Mouse (Mus musculus): ENCODE measurements around the gene Parp1. TPM values are rescaled to one million over a fixed set of nuclear protein-coding genes. Genes with fewer than 3 reads are reported as not detected.
A peak's percentile ranks its signal among the peaks of the same experiment; 100 is the strongest.

The Parp1 gene
- 92.2 and 95.3 TPM in 2 replicates for total RNA-seq (2014; rRNA removed)
- polyA plus RNA-seq (2015; fragmentation: Nextera tagmentation; extraction: Ambion mirVana): 51.6 and 57.5 TPM in 2 replicates

GRCm38 (mm10) chr1:180568761-180569452 is at the start of gene Parp1:
Parp1 (plus strand) TSS chr1:180568924.
- peak within 1 kb of the TSS; percentile 86 for H3K4me2 ChIP-seq (ENCODE audit: low read depth)
- no peak for TF ChIP-seq CTCF (IDR thresholded peaks at IDR 0.05; ENCODE audit: low read depth)
- peak within 1 kb of the TSS; percentile 87 for H3K9ac ChIP-seq
- WGBS: under 1% methylated on average over 62 of the region's 67 CpGs
- peaks cover 19% of the 10 kb centered on the region for H3K4me1 ChIP-seq (ENCODE audit: insufficient read depth)
- no peaks in the 10 kb centered on the region for H3K27me3 ChIP-seq (ENCODE audit: insufficient read depth, low read length)
- peaks cover 7% of the 10 kb centered on the region for H3K36me3 ChIP-seq (ENCODE audit: insufficient read depth)
- peak; percentile 98 for DNase-seq
- H3K27ac ChIP-seq (ENCODE audit: low read depth, low read length): peak within 1 kb of the TSS; percentile 92
- peak within 1 kb of the TSS; percentile 89 for H3K4me3 ChIP-seq (ENCODE audit: low read depth, low read length)
- ATAC-seq: peak; percentile 99
- H3K9me3 ChIP-seq (ENCODE audit: low read length): no peaks in the 10 kb centered on the region

DNA sequence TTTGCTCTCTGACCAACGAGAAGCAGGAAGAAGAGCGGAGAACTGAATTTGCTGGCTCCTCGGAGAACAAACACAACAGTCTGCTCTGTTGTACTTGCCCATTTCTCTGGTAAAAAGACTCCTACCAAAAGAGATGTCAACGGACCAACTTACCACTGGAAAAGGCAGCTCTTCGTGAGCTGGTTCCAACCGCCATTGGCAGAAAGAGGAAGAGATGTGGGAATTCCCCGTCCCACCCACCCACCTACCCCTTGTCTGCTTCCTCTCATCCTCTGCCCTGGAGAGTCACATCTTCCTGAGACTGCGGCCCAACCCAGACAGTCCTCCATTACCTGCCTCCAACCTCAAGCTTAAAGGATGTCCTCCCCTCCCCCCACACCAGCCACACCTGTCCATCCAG is 49.2 kb upstream of the Parp1 start:
- Histone ChIP-seq H3K27me3 (ENCODE audit: insufficient read depth, low read length) (no peaks in the 10 kb centered on the region), H3K9me3 (ENCODE audit: low read length) (no peaks in the 10 kb centered on the region), H3K27ac (ENCODE audit: low read depth, low read length) (no peak overlapping the region), H3K4me2 (ENCODE audit: low read depth) (no peak overlapping the region), H3K36me3 (ENCODE audit: insufficient read depth) (no peaks in the 10 kb centered on the region), H3K4me3 (ENCODE audit: low read depth, low read length) (no peak overlapping the region), H3K4me1 (ENCODE audit: insufficient read depth) (0 out of 2 replicates have a peak, but pooled peaks cover 5% of the 10 kb centered on the region), H3K9ac (no peak overlapping the region)
- TF ChIP-seq CTCF (IDR thresholded peaks at IDR 0.05; ENCODE audit: low read depth): no peak
- no peak for ATAC-seq
- DNase-seq: no peak
- 92% methylated on average over 7 of the region's 8 CpGs for WGBS

DNA sequence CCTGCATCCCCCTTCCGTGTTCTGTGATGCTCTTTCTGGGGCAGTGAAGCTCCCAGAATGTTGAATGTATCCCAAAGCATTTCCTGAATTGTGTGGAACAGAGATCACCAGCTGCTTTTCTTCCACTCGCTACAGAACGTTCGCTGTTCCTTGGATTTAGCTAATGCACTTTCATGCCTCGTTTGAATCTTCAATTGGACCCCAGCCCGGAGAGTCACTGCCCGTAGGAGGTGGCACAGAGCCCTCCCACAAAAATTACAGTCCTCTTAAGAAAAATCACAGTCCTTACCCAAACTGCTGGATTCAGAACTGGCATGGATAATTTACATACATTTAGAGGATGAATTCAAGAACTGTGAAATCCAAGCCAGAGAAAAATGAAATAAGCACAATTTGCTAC is 48.5 kb upstream of the Parp1 start:
- no peak for TF ChIP-seq CTCF (IDR thresholded peaks at IDR 0.05; ENCODE audit: low read depth)
- no peaks in the 10 kb centered on the region for H3K9me3 ChIP-seq (ENCODE audit: low read length)
- H3K27me3 ChIP-seq (ENCODE audit: insufficient read depth, low read length): no peaks in the 10 kb centered on the region
- H3K4me1 ChIP-seq (ENCODE audit: insufficient read depth): 0 out of 2 replicates have a peak, but pooled peaks cover 5% of the 10 kb centered on the region
- peak overlapping the region; percentile 59 for H3K27ac ChIP-seq (ENCODE audit: low read depth, low read length)
- DNase-seq (peak; percentile 51), ATAC-seq (peak; percentile 35; the same call in 1 of the 2 replicates)
- no peak overlapping the region for H3K4me2 ChIP-seq (ENCODE audit: low read depth)
- no peak overlapping the region for H3K9ac ChIP-seq
- no peak overlapping the region for H3K4me3 ChIP-seq (ENCODE audit: low read depth, low read length)
- 12% methylated on average over 7 of the region's 7 CpGs for WGBS
- H3K36me3 ChIP-seq (ENCODE audit: insufficient read depth): no peaks in the 10 kb centered on the region

DNA sequence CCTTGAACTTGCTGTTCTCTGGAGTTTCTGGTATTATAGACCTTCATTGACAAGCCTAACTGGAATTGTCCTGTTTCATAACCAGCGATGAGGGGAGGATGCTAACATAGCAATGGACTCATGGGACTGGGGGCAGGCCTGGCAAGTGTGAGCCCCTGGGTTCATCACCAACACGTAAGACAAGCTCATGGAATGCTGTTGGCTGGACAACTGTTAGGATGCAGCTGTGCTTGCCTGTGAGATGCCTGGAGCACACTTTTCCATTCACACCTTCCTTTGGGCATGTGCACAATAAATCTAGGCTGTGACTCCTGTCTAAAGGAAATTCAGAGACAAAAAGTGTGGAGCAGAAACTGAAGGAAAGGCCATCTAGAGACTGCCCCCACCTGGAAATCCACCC is 45.4 kb upstream of the Parp1 start:
- WGBS: 93% methylated on average over 2 of the region's 2 CpGs
- H3K4me2 ChIP-seq (ENCODE audit: low read depth): no peak overlapping the region
- no peak overlapping the region for H3K4me3 ChIP-seq (ENCODE audit: low read depth, low read length)
- ATAC-seq: no peak
- 0 out of 2 replicates have a peak, but pooled peaks cover 5% of the 10 kb centered on the region for H3K4me1 ChIP-seq (ENCODE audit: insufficient read depth)
- no peaks in the 10 kb centered on the region for H3K9me3 ChIP-seq (ENCODE audit: low read length)
- no peak for DNase-seq
- H3K27ac ChIP-seq (ENCODE audit: low read depth, low read length): no peak overlapping the region
- no peak overlapping the region for H3K9ac ChIP-seq
- H3K36me3 ChIP-seq (ENCODE audit: insufficient read depth): no peaks in the 10 kb centered on the region
- no peak for TF ChIP-seq CTCF (IDR thresholded peaks at IDR 0.05; ENCODE audit: low read depth)
- no peaks in the 10 kb centered on the region for H3K27me3 ChIP-seq (ENCODE audit: insufficient read depth, low read length)

- ATAC-seq (no peak), DNase-seq (no peak)
- H3K4me2 ChIP-seq (ENCODE audit: low read depth): no peak overlapping the region
- WGBS: 88% methylated on average over 1 of the region's 1 CpGs
- no peak overlapping the region for H3K27ac ChIP-seq (ENCODE audit: low read depth, low read length)
- no peaks in the 10 kb centered on the region for H3K9me3 ChIP-seq (ENCODE audit: low read length)
- H3K4me3 ChIP-seq (ENCODE audit: low read depth, low read length): no peak overlapping the region
- H3K4me1 ChIP-seq (ENCODE audit: insufficient read depth): 0 out of 2 replicates have a peak, but pooled peaks cover 4% of the 10 kb centered on the region
- no peaks in the 10 kb centered on the region for H3K27me3 ChIP-seq (ENCODE audit: insufficient read depth, low read length)
- no peak for TF ChIP-seq CTCF (IDR thresholded peaks at IDR 0.05; ENCODE audit: low read depth)
- no peak overlapping the region for H3K9ac ChIP-seq
- H3K36me3 ChIP-seq (ENCODE audit: insufficient read depth): no peaks in the 10 kb centered on the region
Observed at GRCm38 (mm10) chr1:180525301-180525700, 43.4 kb upstream of the Parp1 start.

DNA sequence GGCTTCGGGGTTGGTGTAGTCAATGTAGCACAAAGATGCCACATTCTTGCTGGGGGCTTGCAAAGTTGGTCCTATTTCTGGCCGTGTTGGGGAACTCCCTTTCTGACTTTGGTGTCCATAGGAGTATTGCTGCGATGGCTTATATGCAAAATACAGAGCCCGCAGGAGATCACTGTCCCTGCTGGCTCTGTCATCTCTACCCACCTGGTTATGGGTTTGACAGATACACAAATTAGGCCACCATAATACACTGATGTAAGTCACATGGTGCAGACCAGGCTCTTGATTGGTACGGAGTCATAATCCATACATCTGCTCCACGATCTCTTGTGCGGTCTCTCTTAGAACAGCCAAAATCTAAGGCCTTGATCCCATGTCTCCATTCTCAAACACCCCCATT is 38.9 kb upstream of the Parp1 start:
- ATAC-seq (no peak), DNase-seq (no peak)
- 92% methylated on average over 7 of the region's 7 CpGs for WGBS
- no peak for TF ChIP-seq CTCF (IDR thresholded peaks at IDR 0.05; ENCODE audit: low read depth)
- Histone ChIP-seq H3K4me1 (ENCODE audit: insufficient read depth) (no peaks in the 10 kb centered on the region), H3K9ac (no peak overlapping the region), H3K36me3 (ENCODE audit: insufficient read depth) (no peaks in the 10 kb centered on the region), H3K27ac (ENCODE audit: low read depth, low read length) (no peak overlapping the region), H3K4me3 (ENCODE audit: low read depth, low read length) (no peak overlapping the region), H3K9me3 (ENCODE audit: low read length) (no peaks in the 10 kb centered on the region; the same call in 1 of the 2 replicates), H3K4me2 (ENCODE audit: low read depth) (no peak overlapping the region), H3K27me3 (ENCODE audit: insufficient read depth, low read length) (no peaks in the 10 kb centered on the region)

DNA sequence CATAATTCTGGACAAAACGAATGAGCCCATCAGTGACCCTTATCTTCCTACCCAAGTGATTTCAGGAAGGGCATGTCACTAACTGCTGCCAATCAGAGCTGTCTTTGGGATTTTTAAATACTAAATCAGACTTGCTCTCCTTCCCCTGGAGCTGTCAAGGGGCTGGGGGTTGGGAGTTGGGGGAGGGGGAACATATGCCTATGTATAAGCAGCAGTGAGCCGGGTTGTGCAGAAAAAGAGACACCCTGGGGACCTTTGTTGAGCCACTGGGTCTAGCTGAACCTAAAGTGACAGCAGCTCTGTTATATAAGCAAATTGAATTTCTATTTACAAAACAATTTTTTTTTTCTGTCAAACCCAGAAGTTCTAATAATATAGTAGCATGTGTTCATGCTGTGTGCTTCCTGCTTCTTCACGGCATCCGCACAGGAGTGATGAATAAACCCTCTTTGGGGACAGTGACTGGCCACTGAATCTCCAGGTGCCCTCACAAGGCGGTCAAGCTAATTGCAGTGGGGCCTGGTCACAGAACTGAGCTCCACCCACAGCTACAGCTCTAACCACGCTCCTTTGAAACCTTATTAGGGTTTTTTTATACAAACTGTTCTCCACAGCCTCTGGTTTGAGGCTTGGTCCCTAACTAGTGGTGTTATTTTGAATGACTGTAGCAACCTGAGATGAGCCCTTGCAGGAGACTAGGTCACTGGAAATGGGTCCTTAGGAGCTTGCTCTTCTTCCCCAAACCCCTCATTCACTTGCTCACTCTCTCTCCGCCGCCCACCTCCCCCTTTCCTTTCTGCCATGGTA is 38.1 kb upstream of the Parp1 start:
- Histone ChIP-seq H3K9me3 (ENCODE audit: low read length) (no peaks in the 10 kb centered on the region; the same call in 1 of the 2 replicates), H3K27me3 (ENCODE audit: insufficient read depth, low read length) (no peaks in the 10 kb centered on the region), H3K4me1 (ENCODE audit: insufficient read depth) (no peaks in the 10 kb centered on the region), H3K27ac (ENCODE audit: low read depth, low read length) (no peak overlapping the region), H3K4me3 (ENCODE audit: low read depth, low read length) (no peak overlapping the region), H3K4me2 (ENCODE audit: low read depth) (no peak overlapping the region), H3K36me3 (ENCODE audit: insufficient read depth) (no peaks in the 10 kb centered on the region), H3K9ac (no peak overlapping the region)
- no peak for TF ChIP-seq CTCF (IDR thresholded peaks at IDR 0.05; ENCODE audit: low read depth)
- DNase-seq (no peak), ATAC-seq (no peak)
- WGBS: 64% methylated on average over 8 of the region's 8 CpGs

All from forebrain, postnatal 0 days (tissue).